Mouse (Mus musculus): ENCODE measurements around the gene Tnfrsf1b. TPM values are rescaled to one million over a fixed set of nuclear protein-coding genes. Genes with fewer than 3 reads are reported as not detected.

Gene Tnfrsf1b
- polyA plus RNA-seq, 1 experiment = 48.1 TPM

DNA sequence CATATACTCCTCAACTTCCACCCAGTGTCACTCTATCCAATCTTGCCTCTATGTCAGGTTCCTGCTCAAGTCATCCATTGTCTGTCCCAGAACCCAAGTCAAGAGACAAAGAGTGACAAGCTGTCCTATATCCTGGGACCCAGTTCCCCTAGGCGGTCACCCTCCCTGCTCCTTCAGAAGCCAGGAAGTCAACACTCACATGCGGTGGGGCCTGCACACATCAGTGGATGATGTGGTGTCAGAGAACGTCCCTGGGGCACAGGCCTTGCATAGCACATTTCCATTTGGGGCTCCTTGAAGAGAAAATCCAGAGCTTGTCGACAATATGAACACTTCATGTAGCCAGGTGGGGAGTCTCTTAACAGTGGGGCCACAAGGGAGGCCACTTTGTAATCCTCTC, 22.1 kb downstream of the Tnfrsf1b start:
- Histone ChIP-seq H3K27ac (ENCODE audit: control insufficient read depth, insufficient read depth, low read length) (no peak overlapping the region), H3K27me3 (ENCODE audit: control insufficient read depth, insufficient read depth, low read length) (no peaks in the 10 kb centered on the region), H3K4me3 (ENCODE audit: control insufficient read depth, insufficient read depth, low read length) (no peak overlapping the region), H3K4me1 (replicated peaks; ENCODE audit: control insufficient read depth, insufficient read depth, low read length) (peaks cover 43% of the 10 kb centered on the region), H3K36me3 (ENCODE audit: control insufficient read depth, insufficient read depth, low read length) (no peaks in the 10 kb centered on the region)
- 58% methylated on average over 4 of the region's 4 CpGs for WGBS
- TF ChIP-seq POLR2A (IDR thresholded peaks at IDR 0.05; ENCODE audit: control insufficient read depth, extremely low read depth, insufficient read depth, low read length, poor library complexity) (no peak), CTCF (IDR thresholded peaks at IDR 0.05; ENCODE audit: borderline replicate concordance, control insufficient read depth, extremely low read depth, insufficient read depth, low read length, poor library complexity) (no peak)
- DNase-seq = no peak

DNA sequence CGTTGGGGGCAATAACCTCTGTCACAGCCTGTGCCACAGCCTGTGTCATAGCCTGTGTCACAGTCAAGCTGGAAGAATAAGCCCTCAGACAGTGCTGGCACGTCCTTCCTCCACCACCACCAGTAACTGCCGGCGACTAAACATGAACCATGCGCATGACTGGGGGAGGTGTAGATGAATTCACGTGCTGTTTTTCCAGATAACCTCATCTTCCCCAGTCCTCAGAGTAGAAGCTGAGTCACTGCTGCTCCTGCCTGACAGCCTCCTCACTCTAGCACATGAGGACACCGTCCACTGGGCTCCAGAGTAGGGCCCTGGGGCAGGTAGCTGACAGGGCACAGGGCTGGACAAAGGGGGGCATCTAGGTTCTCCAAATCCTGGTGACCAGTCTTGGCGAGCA, 24.6 kb downstream of the Tnfrsf1b start:
- TF ChIP-seq POLR2A (IDR thresholded peaks at IDR 0.05; ENCODE audit: control insufficient read depth, extremely low read depth, insufficient read depth, low read length, poor library complexity) (no peak), CTCF (IDR thresholded peaks at IDR 0.05; ENCODE audit: borderline replicate concordance, control insufficient read depth, extremely low read depth, insufficient read depth, low read length, poor library complexity) (no peak)
- peak overlapping the region; percentile 17; the same call in 1 of the 2 replicates for H3K27ac ChIP-seq (ENCODE audit: control insufficient read depth, insufficient read depth, low read length)
- 49% methylated on average over 8 of the region's 8 CpGs for WGBS

DNA sequence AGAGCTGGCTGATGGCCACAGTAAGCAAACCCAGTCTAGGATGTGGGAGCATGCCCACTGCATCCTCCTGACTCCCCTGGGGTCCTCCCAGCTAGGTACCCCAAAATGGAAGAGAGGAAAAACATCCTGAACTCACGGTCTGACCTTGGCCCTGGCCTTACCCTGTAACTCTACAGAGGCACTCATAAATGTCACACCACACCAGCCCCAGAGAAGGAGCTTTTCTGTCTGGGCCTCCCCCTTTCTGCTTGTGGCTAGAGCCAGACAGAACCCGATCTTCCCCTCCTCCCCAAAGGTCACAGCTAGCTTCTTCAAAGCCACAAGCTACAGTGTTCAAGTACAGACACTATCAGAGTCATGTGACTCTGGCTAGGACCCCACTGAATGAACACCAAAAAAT, 25.3 kb downstream of the Tnfrsf1b start:
- 23% methylated on average over 2 of the region's 2 CpGs for WGBS
- Histone ChIP-seq H3K27ac (ENCODE audit: control insufficient read depth, insufficient read depth, low read length) (peak overlapping the region; percentile 71), H3K36me3 (ENCODE audit: control insufficient read depth, insufficient read depth, low read length) (no peaks in the 10 kb centered on the region; the same call in 1 of the 2 replicates), H3K27me3 (ENCODE audit: control insufficient read depth, insufficient read depth, low read length) (no peaks in the 10 kb centered on the region), H3K4me1 (replicated peaks; ENCODE audit: control insufficient read depth, insufficient read depth, low read length) (peaks cover 34% of the 10 kb centered on the region), H3K4me3 (ENCODE audit: control insufficient read depth, insufficient read depth, low read length) (no peak overlapping the region)
- no peak for DNase-seq
- no peak for TF ChIP-seq CTCF (IDR thresholded peaks at IDR 0.05; ENCODE audit: borderline replicate concordance, control insufficient read depth, extremely low read depth, insufficient read depth, low read length, poor library complexity)
- no peak for TF ChIP-seq POLR2A (IDR thresholded peaks at IDR 0.05; ENCODE audit: control insufficient read depth, extremely low read depth, insufficient read depth, low read length, poor library complexity)

More for the DNA sequence above, 24.6 kb downstream of the Tnfrsf1b start:
- Histone ChIP-seq H3K36me3 (ENCODE audit: control insufficient read depth, insufficient read depth, low read length) (no peaks in the 10 kb centered on the region; the same call in 1 of the 2 replicates), H3K4me1 (replicated peaks; ENCODE audit: control insufficient read depth, insufficient read depth, low read length) (peaks cover 34% of the 10 kb centered on the region), H3K4me3 (ENCODE audit: control insufficient read depth, insufficient read depth, low read length) (no peak overlapping the region), H3K27me3 (ENCODE audit: control insufficient read depth, insufficient read depth, low read length) (no peaks in the 10 kb centered on the region)
- DNase-seq = no peak

DNA sequence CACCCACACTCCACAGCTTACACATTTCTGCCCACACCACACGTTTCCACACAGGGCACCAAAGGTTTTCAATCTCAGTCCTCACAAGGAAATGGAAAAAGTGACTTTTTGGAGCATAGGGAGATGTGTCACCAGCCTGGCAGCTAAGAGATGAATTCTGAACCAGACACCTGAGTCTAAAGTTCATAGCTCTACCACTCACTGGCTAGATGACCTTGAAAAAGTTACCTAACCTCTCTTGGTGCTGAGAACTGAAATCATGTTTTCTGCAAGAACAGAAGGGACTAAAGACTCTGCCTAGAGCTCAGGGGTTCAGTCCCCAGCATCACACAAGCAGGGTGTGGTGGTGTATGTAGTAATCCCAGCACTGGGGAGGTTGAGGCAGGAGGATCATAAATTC, 26.7 kb downstream of the Tnfrsf1b start:
- WGBS = 85% methylated on average over 1 of the region's 1 CpGs
- H3K36me3 ChIP-seq (ENCODE audit: control insufficient read depth, insufficient read depth, low read length) = no peaks in the 10 kb centered on the region; the same call in 1 of the 2 replicates
- H3K27ac ChIP-seq (ENCODE audit: control insufficient read depth, insufficient read depth, low read length) = no peak overlapping the region
- TF ChIP-seq CTCF (IDR thresholded peaks at IDR 0.05; ENCODE audit: borderline replicate concordance, control insufficient read depth, extremely low read depth, insufficient read depth, low read length, poor library complexity) = no peak
- no peak for TF ChIP-seq POLR2A (IDR thresholded peaks at IDR 0.05; ENCODE audit: control insufficient read depth, extremely low read depth, insufficient read depth, low read length, poor library complexity)
- H3K27me3 ChIP-seq (ENCODE audit: control insufficient read depth, insufficient read depth, low read length) = no peaks in the 10 kb centered on the region
- peaks cover 34% of the 10 kb centered on the region for H3K4me1 ChIP-seq (replicated peaks; ENCODE audit: control insufficient read depth, insufficient read depth, low read length)
- no peak overlapping the region for H3K4me3 ChIP-seq (ENCODE audit: control insufficient read depth, insufficient read depth, low read length)
- no peak for DNase-seq

DNA sequence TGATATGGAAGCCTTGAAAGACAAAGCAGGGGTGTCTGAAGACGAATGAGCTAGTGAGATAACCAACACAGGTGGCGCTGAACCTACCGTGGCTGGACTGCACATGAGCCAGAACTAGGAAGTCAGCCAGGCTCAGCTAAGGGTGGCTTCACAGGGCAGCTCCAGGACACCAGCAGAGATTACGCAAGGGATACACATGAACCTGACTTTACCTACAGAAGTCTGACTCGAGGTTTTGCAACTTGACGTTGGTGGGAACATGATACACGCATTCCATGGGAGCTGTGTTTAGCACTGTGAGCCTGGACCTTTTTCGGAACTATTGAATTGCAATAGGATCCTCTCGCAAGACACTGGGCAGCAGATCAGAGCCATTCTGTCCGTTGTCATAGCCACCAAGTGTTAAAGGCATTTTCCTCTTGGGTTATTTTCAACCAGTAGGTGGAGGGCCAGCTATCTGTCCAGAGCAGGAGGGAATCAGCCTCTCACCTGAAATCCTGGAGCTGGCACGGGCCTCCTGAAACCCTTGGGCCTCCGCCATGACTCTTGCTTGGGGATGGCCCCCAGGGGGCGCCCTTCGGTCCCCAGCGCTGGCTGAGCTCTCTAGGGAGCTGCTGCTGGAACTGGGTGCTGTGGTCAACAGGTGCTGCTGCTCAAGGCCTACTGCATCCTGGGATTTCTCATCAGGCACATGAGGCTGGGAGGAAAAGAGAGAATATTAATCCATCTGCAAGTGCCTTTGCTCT, 27.3 kb downstream of the Tnfrsf1b start:
- Histone ChIP-seq H3K27me3 (ENCODE audit: control insufficient read depth, insufficient read depth, low read length) (no peaks in the 10 kb centered on the region), H3K27ac (ENCODE audit: control insufficient read depth, insufficient read depth, low read length) (no peak overlapping the region), H3K36me3 (ENCODE audit: control insufficient read depth, insufficient read depth, low read length) (no peaks in the 10 kb centered on the region; the same call in 1 of the 2 replicates), H3K4me3 (ENCODE audit: control insufficient read depth, insufficient read depth, low read length) (no peak overlapping the region), H3K4me1 (replicated peaks; ENCODE audit: control insufficient read depth, insufficient read depth, low read length) (peaks cover 28% of the 10 kb centered on the region)
- TF ChIP-seq POLR2A (IDR thresholded peaks at IDR 0.05; ENCODE audit: control insufficient read depth, extremely low read depth, insufficient read depth, low read length, poor library complexity) (no peak), CTCF (IDR thresholded peaks at IDR 0.05; ENCODE audit: borderline replicate concordance, control insufficient read depth, extremely low read depth, insufficient read depth, low read length, poor library complexity) (peak; percentile 90)
- 78% methylated on average over 15 of the region's 15 CpGs for WGBS
- peak; percentile 72 for DNase-seq

DNA sequence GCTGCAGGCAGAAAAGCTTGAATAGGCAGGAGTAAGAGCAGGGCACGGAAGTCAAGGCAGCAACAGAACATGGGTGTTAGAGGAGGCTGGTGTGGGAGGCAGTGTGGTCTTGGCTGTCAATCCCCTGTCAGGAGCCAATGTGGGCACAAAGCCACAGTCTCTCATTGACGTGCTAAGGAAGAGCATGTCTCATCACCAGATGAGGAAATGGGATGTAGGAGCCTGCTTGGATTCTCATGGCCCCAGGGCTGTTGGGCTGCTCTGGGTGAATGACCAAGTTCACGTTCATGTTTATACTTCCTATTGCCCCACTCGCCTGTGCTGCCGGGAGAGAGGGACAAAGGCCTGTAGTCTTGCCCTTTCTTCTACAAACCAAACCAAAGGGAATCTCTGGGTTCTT, 28.8 kb downstream of the Tnfrsf1b start:
- Histone ChIP-seq H3K4me1 (replicated peaks; ENCODE audit: control insufficient read depth, insufficient read depth, low read length) (peaks cover 24% of the 10 kb centered on the region), H3K36me3 (ENCODE audit: control insufficient read depth, insufficient read depth, low read length) (no peaks in the 10 kb centered on the region; the same call in 1 of the 2 replicates), H3K27me3 (ENCODE audit: control insufficient read depth, insufficient read depth, low read length) (no peaks in the 10 kb centered on the region), H3K4me3 (ENCODE audit: control insufficient read depth, insufficient read depth, low read length) (no peak overlapping the region), H3K27ac (ENCODE audit: control insufficient read depth, insufficient read depth, low read length) (no peak overlapping the region)
- WGBS = 98% methylated on average over 5 of the region's 5 CpGs
- TF ChIP-seq POLR2A (IDR thresholded peaks at IDR 0.05; ENCODE audit: control insufficient read depth, extremely low read depth, insufficient read depth, low read length, poor library complexity) (no peak), CTCF (IDR thresholded peaks at IDR 0.05; ENCODE audit: borderline replicate concordance, control insufficient read depth, extremely low read depth, insufficient read depth, low read length, poor library complexity) (no peak)
- no peak for DNase-seq

All from thymus, adult 2 months (tissue).